Mouse (Mus musculus): ENCODE data around the gene Tead1.

Tead1 gene

DNA sequence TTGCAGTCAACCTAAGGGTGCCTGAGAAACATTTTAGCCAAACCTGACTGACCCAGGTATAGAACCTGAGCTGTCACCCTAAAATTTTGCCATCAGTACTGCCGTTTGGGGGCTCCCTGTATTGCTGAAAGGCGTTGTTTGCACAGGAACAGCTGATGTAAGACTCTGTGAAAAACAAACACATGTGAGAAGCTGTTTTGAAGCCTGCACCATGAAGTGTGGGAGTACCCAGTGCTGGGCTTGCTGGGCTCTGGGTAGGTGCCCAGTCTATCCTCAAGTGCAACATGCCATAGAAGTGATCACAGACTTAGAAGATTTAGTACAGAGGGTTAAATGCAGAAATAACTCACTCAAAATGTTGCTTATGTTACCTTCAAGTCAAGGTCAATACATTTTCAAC, 49.3 kb downstream of the Tead1 start:
- in situ Hi-C loops (cut with MseI, MboI), result no loop called here

DNA sequence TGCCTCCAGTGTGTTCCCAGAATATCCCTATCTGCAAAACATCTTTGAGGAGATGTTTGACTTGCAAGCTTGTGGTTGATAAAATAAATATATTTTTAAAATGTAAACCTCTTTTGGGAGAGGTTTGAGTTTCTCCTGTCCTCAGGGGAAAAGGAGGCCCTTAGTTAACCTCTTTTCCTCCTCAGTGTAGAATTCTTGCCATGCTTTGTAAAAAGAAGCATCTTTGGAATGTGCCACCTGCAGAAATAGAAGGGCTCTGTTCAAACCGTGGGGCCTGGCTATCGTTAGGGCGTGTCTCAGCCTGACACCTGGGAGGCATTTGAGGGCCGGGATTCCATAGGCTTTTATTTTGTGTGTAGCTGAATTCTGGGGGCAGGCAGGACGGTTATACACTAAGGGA, 51.1 kb downstream of the Tead1 start:
- in situ Hi-C loops (cut with MseI, MboI), result no loop called here

DNA sequence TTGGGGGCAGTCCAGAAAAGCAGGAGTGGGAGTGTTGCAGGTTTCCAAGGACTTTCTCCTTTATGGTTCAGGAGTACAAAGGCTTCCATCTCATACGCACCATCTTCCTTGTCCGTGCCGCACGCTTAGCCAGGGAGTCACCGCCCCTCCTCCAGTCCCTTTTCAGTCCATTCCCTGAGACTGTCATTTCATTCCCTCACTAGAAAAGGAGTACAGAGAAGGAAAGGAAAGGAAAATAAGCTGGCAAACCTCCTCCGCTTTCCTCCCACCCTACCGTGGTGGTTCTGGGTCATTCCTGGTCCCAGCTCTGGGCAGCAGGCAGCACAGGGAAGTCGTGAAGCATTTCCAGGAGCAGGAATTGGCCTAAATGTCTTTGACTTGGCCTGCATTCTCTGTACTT, 52.5 kb downstream of the Tead1 start:
- in situ Hi-C loops (cut with MseI, MboI), result no loop called here

DNA sequence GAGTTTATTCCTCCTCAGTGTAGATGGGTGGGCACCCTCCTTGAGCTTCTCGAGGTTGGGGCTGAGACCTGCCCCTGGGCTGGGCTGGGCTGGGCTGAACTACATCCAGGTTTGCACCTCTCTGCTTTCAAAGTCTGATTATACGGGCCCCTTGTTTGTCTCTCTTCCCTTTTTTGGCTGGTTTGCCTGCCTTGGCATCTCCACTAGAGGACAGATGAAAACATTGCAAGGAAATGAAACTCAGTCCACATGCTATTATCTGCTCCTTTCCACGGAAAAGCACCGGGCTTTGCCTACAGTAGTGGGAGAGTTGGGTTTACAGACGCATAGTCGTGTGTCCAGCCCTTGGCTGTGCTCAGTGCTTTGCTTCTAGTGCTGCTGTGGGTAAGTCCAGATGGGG, 60.1 kb downstream of the Tead1 start:
- in situ Hi-C loops (cut with MseI, MboI), result no loop called here

DNA sequence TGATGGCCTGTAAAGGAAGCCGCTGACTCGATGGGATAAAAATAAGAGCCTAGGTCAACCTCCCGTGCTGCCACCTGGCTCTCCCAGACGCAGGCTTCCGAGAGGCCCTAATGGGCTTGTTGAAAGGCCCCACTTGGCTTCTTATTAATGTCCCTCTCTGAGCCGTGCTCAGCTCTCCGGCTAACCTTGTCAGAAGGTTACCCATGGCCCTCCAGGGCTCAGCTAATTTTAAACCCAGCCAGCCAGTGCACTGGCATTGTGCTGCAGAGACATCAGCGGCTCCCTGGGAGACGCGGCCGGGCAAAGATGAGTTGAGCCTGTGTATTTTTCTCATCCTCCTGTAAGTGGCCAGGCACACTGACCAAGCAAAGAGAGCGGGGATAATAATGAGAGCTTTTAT, 62.7 kb downstream of the Tead1 start:
- in situ Hi-C loops (cut with MseI, MboI), result no loop called here

DNA sequence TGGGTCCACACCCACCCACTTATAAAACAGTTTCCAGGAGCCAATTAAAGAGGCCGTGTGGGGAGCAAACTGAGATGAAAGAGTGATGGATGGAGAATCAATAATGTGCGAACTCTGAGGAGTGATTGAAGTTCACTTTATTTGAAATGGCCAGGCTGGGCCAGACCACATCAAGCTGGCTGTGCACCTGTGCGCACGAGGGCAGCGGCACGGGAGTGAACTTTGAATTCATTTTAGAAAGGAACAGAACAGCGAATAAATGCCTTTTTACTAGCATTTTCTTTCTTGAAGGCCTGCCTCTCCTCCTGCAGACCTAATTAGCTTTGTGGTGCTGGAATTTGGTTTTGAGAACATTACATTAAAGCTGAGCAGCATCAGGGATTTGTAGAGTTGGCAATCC, 63.9 kb downstream of the Tead1 start:
- in situ Hi-C loops (cut with MseI, MboI), result no loop called here

DNA sequence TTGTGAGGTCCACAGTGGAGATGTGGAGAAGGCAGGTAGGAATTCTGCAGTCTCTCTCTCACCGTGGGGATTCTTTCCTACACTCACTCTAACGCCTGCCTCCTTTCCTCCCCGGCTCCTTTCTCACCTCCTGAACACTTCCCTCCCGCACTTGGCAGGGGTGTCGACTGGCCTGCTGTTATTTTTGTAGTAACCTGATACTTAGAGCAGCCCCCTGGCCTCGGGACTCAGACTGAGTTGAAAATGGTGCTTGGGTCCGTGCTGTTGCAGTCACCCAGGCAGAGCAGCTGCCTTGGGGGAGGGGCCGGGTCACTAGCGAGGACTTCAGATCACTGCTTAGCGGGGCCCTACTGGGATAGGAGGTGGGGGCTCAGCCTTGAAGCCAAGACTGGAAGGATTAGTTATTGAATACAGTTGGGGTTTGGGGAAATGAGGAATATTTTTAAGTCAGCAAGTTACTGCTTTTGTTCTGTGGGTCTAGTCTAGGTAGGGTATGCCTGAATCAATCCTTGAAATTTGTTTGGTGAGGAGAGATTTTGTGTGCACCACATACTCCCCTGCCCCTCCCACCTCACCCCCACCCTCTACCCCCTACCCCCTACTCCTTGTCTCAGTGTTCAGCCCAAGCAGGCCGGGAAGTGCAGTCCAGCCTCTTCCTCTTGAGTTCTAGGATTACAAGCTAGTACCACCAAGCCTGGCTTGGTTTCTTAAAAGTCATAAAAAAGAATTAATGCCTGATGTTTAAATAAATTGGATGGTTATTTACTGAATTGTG, 64.7 kb downstream of the Tead1 start:
- in situ Hi-C loops (cut with MseI, MboI), result no loop called here

DNA sequence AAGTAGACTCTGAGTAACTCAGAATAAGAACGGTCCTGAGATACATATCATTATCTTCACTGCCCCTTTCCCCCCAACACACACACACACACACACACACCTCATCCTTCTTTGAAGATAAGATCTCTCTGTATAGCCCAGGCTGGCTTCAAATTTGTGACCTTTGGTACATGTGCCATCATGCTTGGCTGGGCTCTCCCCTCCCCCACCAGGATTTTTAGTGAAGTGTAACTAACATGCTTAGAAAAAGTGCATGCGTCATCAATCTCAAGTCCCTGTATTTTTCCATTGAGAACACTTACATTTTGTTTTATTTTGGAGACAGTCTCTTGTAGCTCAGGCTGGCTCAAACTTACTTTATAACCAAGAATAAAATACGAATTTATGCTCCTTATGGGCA, 68.1 kb downstream of the Tead1 start:
- in situ Hi-C loops (cut with MseI, MboI), result no loop called here

DNA sequence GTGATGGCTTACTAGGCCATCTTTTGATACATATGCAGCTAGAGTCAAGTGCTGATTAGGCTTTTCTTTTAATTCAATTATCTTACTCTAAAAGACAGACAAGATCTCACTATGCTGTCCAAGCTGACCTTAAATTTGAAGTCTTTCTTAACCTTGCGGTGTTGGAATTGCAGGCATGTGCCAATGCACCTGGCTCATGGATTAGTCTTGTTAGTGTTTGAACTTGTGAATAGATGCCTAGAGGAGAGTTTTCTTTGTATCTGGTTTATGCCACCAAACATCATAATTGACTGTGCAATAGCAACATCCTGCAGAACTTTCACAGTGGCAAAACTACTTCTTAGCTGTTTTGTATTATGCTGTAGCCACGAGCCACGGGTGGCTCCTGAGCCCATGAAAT, 68.7 kb downstream of the Tead1 start:
- in situ Hi-C loops (cut with MseI, MboI), result no loop called here

DNA sequence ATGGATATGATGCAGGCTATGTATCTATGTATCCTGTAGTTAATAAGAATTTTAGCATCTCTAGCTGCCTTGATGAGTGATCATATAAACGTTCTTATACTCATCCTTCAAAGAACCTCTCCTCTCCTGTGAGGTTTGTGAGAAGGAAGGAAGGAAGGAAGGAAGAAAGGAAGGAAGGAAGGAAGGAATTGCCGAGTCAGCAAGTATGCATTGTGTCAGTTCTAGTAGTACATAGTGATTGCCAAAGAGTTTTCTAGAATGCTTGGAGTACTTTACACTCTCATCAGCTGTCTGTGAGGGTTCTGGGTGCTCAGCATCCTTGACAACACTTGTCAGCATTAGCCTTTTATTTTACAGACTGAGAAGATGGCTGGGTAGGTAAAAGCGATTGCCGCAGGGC, 69.2 kb downstream of the Tead1 start:
- in situ Hi-C loops (cut with MseI, MboI), result no loop called here

DNA sequence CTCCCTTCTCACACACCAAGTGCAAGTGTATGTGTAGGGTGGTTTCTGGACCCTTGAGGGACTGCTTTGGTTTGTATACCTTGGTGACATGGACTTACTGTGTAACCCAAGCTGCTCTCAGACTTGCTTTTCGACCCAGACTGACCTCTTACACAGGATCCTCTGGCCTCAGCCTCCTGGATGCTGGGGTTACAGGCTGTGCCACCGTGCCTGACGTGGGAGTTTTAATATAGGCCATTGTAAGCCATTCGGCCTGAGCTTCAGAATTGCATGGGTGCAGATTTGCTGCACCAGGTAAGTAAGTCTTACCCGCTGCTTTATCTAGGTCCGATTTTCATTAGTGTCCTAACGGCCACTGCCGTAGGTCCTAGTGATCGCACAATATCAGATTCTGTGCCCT, 71.0 kb downstream of the Tead1 start:
- in situ Hi-C loops (cut with MseI, MboI), result no loop called here

DNA sequence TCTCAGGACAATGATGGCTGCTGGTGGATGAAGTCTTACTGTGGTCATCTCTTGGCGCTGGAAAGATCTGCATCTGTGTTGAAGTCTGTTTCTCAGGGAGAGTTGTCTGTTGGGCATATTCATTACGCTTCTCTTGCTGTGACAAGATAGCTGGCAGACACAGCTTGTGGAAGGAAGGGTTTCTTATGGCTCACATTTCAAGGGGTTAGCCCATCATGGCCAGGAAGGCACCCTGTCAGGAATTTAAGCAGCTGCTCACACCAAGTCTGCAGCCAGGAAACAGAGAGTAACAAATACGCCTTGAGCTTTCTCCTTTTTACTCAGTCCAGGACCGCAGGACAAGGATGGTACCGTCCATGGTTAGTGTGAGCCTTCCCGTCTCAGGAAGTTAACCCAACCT, 73.2 kb downstream of the Tead1 start:
- in situ Hi-C loops (cut with MseI, MboI), result no loop called here

DNA sequence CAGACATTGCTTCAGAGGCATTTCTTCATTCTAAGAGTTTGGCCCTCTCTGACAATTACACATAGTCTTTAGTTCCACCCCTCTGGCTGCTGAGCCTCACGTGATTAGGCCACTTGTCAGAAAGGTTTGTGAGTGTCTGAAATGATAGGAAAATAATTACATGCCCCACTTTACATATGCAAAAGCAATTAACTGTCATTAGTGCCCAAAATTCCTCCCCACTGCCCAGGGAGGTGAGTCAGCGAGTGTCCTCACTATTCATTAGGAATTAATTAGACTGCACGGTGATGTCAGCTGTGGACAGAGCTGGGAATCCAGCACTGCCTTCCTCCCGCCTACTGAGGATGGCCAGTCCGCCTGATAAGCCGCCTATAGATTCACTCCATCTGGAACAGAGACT, 74.2 kb downstream of the Tead1 start:
- in situ Hi-C loops (cut with MseI, MboI), result no loop called here

DNA sequence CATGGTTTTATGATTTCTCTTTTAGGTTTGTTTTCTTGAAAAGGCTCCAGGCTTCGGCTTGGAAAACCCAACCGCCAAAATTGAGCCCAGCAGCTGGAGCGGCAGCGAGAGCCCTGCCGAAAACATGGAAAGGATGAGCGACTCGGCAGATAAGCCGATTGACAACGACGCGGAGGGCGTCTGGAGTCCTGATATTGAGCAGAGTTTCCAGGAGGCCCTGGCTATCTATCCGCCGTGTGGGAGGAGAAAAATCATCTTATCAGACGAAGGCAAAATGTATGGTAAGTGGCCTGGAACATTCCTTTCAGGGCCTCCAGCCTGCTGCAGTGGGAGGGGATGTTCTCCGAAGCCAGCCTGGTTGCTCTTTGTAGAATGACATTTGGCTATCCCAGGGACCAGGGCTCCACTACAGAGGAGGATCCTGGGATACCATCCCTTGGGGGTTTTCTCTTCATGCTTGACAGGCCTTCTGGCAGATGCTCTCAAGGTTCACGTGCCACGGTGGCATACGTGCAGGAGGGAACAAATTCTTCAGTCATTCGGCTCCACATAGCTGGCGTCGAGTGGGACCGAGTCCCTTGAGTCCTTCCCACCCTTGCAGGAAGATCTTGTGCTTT, 80.3 kb downstream of the Tead1 start:
- in situ Hi-C loops (cut with MseI, MboI), result no loop called here

DNA sequence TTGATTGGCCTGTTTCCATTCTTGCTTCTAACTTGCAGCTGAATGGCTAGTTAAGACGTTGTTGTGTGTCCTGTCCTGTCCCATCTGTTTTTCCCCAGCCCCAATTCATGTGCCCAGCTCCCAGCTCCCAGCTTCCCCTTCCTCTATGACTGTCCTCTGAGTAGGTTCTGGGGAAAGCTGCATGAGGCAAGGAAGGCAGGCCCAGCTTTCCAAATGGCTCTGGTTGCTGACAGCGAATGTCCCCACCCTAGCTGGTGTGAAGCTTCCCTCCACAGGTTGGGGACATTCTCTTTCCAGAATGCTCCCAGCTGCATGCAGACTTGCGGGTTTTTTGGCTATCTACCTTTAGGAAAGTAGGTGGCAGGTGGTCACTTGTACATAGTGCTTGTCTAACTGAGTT, 81.2 kb downstream of the Tead1 start:
- in situ Hi-C loops (cut with MseI, MboI), result no loop called here

DNA sequence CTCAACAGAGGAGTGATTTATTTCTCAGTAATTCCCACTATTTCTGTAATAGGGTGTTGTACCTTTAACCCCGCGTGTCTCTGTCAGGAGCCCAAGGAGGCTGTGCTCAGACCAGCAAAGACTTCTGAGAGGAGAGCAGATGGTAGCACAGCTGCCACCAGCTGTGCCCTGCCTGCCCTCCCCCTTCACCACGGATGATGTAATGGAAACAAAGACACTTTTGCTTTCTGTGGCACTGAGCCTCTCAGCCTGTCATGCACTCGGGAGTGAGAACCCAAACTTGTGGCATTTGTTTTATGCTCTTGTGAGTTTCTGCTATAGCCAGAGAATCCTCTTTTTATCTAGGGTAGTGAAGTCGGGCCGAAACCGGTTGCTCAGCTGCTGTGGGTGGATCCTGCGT, 81.7 kb downstream of the Tead1 start:
- in situ Hi-C loops (cut with MseI, MboI), result no loop called here

DNA sequence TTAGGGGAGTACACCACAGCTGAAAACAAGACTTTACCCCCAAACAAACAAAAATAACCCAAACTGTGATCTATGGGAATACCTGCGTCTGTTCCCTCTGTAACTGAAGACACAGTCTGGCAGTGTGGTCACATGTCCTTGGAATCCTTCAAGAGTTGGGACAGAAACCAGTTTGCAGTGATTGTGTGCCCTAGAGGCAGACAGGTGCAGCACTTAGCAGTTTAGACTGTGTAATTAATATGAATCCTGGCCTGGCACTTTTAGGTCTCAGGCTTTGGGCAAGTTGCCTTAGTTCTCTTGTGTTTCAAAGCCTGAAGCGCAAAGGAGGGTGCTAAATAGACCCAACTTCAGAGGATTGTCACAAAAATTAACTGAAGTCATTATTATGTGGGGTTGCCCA, 83.8 kb downstream of the Tead1 start:
- in situ Hi-C loops (cut with MseI, MboI), result no loop called here

DNA sequence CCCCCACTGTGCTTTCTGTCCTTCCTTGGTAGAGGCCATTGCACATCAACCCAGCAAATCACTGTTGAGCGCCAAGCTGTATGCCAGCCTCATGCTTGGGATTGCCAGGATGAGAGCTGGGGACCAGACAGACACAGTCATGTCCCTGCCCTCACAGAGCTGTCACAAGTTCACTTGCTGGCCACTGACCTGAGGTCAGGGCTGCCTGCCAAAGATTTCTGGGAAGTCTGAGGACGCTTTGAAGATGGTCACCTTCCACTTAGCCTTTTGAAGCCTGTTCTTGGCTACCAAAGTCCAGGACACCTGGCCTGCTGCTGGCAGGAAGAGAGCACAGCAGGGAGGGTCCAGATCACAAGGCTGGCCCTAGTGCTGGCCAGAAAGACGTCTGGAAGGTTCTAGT, 84.4 kb downstream of the Tead1 start:
- in situ Hi-C loops (cut with MseI, MboI), result no loop called here

DNA sequence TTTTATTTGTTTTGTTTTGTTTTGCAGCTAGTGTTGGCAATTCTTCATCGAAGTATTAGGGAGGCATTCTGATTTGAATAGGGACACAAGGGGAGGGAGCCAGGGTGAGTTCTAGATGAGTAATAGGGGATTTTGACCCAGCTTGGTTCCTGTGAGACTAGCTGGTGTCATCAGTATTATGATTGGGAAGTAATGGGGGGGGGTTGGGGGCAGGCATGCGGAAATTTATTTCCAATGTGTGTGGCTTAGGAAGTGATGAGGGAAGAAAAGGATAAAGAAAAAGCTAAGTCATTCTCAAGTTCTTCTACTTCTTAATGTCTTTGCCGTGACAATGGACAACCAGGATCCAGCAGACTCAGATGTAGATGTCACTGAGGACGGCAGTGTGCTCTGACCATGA, 85.8 kb downstream of the Tead1 start:
- in situ Hi-C loops (cut with MseI, MboI), result no loop called here

DNA sequence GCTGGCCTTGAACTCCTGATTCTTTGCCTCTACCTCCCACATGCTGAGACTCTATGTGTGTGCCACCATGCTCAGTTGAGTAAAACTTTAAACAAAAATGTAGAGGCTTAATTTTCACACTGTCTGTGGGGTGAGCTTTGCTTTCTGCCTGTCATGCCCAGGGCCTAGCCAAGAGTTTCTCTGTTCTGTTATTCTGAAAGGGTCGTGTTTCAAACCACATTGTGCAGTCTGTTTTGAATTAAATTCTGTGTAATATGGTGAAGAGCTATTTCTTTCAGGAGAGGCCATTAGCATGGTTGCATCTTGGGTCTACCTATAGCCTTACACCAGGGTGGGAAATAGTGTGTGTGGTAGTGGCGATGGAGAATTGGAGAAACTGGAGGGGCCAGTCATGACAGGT, 90.7 kb downstream of the Tead1 start:
- in situ Hi-C loops (cut with MseI, MboI), result no loop called here

DNA sequence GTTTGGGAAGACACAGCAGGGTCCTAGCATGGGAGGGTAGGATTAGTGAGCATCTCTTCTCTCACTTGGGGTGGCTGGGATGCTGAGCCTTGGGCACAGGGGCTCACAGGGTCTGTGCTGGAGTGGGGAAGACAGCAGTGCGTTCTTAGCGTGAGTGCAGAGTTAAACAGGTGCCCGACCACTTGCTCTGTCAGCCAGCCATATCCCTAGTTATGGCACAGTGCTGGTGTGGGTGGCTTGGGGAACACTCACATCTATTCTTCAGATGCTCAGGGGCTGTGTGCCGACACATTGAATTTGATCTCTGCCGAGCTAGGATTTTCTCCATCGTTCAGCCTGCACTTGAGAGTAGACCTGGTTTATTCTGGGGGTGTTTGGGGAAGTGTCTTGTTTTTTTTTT, 92.3 kb downstream of the Tead1 start:
- in situ Hi-C loops (cut with MseI, MboI), result no loop called here

DNA sequence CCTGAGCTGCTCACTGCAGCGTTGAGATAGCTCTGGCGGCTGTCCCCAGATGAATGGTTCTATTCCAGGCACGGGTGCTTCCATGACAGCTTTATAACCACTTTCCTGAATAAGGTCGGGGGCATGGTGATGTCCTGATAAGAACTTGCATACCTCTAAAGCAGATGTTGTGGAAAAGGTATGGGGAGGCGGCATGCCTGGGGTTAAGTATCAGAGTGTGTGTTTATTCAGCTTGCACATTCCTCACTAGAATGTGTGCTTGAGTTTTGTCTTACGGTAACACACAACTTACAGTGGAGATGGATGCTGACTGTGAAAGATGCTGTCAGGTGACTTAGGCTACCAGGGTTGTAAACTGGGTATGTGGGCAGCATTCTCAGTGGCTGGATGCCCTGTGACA, 93.7 kb downstream of the Tead1 start:
- in situ Hi-C loops (cut with MseI, MboI), result no loop called here

DNA sequence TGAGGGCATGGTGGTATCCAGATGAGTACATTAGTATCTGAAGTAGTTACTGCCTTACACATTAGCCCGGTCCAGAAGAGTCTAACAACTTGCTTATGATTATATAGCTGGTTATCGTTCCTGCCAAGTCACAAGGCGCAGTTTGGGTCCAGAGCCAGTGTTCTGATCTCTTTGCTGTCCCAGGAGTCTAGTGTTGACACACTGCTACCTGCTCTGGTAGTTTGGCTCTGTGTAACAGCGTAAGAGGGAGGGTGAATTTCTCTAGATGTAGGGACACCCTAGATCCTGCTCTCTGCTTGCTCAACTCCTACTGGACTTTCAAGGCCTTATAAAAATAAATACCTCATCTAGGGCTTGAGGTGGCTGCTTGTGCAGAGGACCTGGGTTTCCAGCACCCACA, 94.5 kb downstream of the Tead1 start:
- in situ Hi-C loops (cut with MseI, MboI), result no loop called here

DNA sequence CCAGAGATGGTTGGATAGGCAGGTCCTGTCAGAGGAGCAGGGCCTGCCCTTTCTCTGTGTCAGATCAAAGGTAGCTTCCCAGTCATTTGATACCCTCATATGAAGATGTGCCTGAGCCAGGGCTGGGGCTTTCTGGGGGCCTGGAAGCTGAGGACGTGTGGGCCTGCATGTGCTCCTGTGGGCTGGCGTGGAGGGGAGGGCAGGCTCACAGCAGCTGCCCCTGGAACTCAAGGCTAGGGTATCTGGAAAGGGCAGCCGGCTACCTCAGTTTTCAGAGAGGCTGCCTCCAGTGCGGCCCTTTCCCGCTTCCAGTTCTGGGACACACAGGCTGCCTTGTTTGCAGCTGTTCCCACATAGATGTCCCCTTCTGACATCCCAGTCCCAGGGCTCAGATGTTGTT, 96.7 kb downstream of the Tead1 start:
- in situ Hi-C loops (cut with MseI, MboI), result no loop called here
